Mouse (Mus musculus): ENCODE measurements around the gene Ppp1r13b.

- TF ChIP-seq CTCF (IDR thresholded peaks at IDR 0.05): no peak
- TF ChIP-seq EP300 (IDR thresholded peaks at IDR 0.05): no peak
Measured at GRCm38 (mm10) chr12:111787015-111787414, 120.9 kb downstream of the Ppp1r13b start.

Measured in lung, postnatal 0 days (tissue).